Mouse (Mus musculus) urinary bladder, postnatal 14 days (tissue): Measurements from ENCODE around the gene Bach2.

ENCODE experiments used
- DNase-seq: peaks from one replicate; pipeline ENCODE4 v3.0.0; 2021; ENCODE audit warnings: low spot score

The Bach2 gene

DNA sequence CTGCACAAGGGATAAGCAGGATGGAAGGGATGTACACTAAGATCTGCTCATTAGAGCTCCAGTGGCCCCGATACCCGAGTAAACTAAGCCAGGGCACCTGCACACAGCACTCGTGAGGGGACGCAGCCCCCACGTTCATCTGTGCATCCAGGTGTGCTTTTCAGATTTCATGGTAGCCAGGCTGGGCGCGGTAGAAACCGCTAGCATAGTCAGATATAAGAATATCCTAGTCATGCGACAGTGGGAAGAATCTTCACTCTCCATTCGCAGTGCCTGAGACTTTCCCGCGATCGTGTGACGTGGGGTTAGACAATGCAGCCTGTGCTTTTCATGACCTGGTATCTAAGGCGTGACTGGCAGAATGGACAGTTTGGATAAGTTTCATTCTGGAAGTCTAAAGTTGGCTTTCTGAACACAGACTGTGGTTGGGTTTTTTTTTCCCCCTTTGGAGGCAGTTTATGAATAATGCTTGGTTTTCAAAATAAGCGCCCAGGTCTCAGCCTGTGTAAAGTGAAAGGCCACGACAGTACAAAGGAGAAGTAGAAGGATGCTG is 290.9 kb downstream of the Bach2 start:
- no peak for DNase-seq

DNA sequence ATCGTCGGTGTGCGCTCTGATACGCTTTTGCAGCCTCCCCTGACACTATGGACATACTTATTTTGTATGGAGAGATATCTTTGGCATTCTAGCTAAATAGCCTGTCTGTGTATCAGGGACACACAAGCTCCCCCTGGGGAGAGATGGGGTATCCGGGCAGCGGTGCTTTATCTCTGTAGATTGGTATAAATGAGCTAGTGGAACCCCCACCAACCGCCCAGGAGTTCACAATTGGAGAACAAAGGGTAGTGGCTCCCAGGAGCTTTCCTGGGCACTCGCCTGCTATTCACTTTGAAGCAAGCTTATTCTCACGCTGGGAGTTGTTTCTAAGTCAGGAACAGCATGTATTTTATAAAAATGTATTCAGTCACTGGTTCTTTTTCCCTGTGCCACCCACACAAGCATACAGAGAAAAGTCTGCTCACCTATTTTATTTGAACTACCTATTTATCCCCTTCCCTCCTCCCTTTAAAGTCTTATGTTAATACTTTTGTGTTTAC is 291.9 kb downstream of the Bach2 start:
- no peak for DNase-seq

DNA sequence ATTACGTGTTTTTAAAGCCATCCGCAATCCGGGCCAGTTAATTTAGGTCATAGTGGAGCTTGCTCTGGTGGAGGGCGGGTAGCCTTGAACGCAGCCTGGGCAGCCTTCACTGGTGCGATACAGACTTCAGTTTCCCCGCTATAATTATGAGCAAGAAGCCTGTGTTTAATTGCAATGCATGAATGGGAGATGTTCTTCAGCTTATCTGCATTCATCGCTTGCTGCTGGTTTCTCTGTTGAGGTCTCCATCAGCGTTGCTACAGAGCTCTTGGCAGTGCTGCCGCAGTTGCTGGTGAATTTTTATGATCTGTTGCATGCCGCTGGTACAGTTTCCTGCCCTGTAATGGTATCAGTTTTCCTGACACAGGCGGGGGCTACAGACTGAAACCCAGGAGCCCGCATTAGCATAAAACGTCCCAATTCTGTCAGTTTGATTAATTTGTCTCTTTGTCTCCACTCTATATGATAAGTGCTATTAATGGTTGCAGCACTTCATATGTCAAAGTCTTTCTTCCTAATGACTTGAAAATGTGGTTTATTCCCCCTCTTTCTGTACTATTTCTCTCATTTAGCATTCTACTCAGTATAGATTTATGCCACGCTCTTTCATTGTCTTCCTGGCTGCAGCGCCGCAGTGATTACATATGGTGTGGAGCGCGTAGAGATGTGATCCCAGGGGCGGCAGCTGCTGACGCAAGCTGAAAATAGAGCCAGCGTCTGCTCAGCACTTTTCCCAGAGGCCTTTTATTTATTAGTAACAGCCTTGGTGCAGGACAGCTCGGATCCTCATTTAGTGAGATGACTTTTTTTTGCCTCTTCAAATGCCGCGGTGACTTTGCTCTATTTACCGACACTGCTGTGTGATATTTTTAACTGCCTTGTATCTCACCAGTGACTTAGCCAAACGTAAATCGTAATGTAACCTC is 292.6 kb downstream of the Bach2 start:
- peak; percentile 37 for DNase-seq

DNA sequence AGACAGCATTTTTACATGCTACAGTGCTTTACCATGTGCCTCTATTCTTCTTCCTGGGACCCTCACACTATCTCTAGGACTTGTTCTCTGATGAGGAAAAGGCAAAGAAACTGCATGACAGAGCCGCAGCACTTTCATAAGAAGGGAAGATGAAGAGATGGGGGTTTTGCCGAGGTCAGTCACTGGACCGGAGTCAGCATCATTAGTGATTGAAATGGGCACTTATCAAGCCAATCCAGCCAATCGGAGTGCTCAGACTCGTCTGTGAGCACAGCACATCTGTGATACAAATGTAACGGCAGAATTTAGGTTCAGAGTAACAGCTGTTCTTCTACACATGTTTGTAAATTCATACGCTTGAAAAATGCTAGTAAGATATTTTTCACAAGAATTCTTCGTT is 293.5 kb downstream of the Bach2 start:
- DNase-seq, result no peak

DNA sequence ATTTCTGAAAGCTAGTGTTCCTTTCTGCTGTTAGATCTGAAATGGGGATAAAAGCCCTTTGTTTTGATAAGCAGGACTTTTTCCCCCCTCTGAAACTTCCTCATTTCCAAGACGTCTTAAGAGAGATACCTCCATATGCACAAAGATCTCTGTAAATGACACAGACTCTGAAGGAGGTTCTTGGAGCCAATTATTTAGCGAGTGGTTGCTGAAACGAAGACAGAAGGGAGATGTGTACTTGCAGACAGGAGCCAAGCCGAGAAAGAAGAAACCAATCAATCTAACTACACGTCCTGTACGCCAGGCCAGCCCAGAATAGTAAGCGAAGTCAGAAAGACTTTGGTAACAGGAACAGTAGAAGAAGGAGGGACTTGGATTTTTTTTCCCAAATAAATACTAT is 295.1 kb downstream of the Bach2 start:
- DNase-seq, result no peak

DNA sequence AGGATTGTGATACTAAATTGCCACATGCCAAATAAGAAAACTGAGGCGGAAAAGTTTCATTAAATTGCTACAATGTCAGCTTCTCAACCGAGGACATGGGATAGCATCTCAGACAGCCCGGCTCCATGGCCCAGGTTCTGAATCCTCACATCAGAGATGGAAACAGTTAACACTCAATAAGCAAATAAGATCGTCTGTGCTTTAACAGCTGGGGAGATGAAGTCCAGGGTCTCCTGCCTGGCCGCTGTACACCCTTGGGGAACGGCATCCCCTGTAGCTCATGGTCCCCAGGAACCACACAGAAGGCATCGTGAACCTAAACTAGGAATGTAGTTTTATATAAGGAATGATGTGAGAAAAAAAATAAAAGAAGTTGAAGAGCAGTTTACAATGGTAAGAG is 297.0 kb downstream of the Bach2 start:
- DNase-seq, result no peak

DNA sequence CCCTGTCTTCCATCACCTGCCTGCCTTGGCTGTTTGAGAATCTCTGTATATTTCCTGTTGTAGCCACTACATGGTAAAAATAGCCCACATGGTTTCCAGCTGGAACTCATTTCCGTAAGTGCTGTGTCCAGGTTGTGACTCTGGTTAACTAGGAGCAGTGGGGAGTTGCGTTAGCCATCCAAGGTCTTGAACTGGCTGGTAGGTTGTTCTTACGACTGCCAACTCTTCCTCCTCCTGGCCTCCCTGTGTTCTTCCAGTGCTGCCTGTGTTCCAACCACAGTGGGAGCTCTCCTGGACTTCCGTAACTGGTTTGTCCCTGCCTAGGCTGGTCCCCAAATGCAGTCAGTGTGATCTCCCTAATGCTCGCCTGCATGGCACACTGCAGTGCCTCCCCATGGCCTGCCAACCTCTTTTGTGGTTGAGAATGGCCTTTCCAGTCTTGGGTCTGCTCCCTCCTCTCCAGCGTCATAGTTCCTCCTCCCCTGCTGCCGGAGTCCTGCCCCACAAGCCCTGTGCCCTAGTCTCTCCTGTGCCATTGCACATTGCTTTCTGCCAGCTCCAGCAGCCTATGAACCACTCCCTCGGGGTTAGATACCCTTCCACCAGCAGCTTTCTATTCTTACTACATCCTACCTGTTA is 298.4 kb downstream of the Bach2 start:
- DNase-seq, result peak; percentile 52

DNA sequence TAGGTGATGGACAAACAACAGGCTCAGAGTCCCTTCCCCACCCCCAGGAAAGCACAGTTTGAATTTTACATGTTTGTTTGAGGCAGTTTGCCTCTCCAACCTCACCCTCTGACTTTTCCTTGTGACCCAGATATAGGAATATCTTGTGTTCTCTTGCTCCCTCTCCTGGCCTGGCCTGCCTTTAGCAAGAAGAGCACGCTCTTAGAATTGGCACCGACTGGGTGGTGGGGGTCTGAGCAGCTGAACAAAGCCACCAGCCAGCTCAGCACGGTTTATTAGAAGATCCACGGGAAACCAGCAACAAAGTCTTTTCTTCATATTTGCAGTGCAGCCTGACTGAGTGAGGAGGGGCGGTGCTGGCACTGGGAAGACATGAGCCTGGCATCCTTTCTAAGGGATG is 299.5 kb downstream of the Bach2 start:
- DNase-seq, result peak; percentile 78

DNA sequence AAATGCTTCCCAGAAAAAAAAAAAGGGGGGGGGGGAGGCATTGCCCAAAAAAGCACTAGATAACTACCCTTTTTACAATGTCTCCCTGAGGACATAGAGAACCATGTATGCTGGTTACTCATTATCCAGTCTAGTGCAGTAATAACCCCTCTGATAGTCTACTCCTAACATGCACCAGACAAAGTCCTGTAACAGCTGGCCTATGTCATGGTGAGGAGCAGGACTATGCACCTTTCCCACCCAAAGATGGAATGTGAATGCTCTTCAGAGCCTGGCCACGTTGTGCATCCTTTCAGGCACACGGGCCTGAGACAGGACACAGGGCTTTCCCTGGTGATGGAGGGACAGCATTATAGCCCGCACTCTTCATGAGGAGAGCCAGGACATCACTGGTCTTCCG is 299.9 kb downstream of the Bach2 start:
- DNase-seq, result no peak

DNA sequence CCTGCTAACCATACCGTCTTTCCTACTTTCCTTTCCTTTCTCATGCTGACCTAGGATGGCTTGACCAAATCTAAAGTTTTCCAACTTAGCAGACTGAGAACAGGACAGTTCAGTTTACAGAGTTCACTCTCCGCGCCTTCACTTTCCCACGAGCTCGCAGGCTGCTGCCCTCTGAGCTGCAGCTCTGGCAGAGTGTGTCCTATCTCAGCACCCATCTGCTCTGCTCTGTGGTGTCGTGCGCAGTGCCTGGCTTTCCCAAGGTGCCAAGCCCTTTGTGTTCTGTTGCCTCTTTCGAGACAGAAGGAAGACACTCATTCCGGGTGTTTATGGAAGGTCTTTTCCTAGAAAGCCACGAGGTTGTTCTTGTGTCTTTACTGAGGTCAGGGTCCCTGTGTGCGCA is 300.4 kb downstream of the Bach2 start:
- no peak for DNase-seq

DNA sequence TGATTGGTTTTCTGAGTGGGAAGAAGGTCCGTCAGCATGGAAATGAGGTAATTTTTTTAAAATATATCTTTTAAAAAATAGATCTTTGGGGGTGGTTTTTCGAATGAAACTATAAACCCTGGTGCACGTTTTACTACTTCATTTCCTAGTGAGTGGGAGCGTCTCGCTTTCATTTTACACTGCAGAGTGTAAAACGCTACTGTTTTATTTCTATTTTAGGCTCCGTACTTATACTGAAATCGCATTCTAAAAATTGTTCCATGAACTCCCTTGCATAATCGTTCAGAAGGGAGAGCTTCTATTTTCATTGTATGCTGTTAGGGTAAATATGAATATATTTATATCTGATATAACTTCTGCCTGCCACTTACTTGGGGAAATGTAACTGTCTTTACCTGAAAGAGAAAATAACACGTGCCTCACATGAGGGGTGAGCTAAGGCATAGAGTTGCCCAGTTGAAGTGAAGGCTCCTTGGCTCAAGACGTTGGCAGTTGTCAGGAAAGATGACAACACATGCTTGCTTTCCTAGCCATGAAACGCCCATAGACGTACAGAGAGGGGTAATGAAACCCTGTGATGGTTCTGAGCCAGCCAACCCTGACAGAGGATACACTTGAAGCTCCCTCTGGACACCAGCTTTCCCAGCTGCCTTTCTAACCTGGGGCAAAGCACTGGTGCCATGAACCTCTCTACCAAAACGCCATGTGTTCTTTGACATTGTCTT is 306.4 kb downstream of the Bach2 start:
- DNase-seq, result no peak

DNA sequence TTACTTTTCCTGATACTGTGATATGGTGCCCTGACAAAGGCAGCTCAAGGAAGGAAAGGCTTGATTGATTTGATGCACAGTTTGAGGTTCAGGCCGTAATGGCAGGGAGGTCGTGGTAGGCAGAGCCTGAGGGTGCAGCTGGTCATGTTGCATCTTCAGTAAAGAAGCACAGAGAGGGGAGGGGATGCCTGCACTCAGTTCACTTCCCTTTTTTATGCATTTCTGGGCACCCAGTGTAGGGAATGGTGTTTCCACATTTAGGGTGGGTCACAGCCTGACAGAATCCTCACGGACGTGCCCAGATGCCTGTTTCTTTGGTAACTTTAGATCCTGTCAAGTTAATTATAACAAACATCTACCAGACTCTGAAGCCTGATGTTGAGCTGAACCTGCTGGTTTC is 306.9 kb downstream of the Bach2 start:
- no peak for DNase-seq

DNA sequence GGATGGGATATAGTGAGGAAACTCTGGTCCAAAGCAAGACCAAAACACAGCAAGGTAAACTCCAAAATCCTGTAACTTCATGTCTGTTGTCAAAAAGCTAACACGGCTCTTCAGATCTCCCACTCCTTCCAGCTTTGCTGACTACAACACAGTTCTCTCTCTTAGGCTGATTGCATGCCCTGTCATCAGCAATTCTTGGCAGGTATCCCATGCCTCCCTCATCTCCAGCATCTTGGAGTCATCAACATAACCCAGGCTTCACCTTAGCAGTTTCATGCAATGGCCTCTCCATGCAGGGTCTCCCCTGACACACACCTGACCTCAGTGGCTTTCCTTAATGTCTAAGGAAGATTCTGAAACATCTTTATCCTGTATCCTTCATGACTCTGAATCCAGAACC is 310.5 kb downstream of the Bach2 start:
- DNase-seq, result no peak

DNA sequence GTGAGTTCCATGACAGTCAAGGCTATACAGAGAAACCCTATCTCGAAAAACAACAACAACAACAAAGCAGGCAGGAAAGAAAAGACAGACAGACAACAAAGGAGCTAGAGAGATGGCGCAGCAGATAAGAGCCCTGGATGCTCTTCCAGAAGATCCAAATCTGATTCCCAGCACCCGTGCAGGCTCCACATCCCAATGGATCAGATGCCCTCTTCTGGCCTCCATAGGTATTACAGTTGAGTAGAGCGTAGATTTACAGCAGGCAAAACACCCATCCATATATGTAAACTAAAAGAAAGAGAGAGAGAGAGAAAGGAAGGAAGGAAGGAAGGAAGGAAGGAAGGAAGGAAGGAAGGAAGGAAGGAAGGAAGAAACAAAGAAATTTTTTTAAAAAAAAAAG is 312.7 kb downstream of the Bach2 start:
- peak; percentile 20 for DNase-seq

DNA sequence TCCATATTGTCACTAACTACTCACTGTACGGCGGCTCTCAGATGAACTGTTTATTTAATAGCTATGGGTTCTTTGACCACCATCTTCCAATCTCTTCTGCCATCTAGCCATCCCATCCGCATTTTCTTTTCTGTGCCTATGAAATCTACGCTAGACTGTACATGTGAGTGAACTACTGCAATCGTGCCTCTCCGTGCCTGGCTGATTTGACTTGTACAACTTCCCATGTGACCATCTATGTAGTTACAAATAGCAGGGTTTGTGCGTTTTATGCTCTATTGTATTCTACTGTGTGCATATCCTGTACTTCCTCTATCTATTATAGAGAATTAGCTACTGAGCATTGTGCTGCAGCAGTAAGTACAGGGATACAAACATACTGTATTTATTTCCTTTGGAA is 316.9 kb downstream of the Bach2 start:
- DNase-seq, result no peak

DNA sequence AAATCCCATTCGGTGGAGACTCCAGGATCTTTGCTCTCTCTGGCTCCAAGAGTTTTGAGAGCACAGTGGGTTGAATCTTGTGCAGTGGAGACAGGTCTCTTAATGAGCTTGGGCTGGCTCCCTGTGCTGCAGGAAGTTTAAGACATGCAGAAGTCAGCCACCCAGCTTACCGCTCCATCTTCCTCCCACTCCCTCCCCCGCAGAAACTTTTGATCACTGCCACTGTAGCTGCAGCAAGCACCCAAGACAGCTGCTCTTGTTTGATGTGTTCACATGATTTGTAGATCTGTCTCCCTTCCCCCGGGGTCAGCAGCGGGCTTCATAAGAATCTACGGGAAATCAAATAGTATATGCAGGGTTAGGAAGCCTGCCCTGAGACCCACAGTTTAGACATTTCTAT is 321.6 kb downstream of the Bach2 start:
- DNase-seq, result no peak

DNA sequence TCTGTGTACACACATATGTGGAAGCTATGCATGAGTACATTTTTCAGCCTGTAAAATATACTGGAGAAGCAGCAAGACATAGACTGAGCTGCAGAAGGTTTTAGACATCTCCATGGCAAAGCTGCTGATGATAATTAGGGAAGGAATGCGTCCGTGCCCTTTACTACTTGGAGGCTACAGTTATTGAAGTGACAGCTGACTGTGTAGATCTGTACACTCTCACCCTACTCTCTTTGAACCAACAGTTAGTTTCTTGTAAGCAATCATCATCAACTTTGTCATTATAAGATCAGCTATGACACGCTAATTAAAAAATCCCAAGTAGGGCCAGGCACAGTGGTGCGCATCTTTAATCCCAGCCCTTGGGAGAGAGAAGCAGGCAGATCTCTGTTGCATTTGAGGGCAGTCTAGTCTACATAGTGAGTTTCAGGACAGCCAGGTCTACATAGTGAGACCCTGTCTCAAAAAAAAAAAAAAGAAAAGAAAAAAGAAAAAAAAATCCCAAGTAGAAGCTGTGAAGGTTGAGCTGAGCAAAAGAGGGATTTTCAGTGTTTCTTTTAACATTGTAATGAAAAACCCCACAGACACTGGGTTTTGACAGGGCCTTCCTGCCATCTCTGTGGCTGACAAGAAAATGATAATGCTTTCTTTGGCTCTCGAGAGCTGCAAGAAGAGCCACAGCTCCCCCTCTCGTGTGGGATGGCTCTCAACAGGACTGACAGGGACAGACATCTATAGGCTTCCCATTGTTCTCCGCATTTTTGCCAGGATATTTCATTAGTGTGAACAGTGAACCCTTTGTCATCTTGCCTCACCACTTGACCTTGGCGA is 322.3 kb downstream of the Bach2 start:
- DNase-seq, result no peak

DNA sequence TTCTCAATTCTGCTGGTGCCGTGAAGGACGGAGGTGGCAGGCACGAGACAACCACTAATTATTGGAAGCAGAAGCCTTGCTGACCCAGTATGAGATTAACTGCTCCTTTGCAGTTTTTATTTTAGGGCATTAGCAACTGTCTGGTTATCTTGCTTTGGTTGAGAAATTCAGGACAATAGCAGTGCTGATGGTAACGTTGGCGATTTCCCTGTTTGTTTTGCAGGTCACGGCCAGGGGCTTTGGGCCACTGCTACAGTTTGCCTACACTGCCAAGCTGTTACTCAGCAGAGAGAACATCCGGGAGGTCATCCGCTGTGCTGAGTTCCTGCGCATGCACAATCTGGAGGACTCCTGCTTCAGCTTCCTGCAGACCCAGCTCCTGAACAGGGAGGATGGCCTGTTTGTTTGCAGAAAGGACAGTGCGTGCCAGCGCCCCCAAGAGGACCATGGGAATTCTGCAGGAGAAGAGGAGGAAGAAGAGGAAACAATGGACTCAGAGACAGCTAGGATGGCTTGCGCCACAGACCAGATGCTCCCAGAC is 323.0 kb downstream of the Bach2 start:
- DNase-seq, result peak; percentile 16

DNA sequence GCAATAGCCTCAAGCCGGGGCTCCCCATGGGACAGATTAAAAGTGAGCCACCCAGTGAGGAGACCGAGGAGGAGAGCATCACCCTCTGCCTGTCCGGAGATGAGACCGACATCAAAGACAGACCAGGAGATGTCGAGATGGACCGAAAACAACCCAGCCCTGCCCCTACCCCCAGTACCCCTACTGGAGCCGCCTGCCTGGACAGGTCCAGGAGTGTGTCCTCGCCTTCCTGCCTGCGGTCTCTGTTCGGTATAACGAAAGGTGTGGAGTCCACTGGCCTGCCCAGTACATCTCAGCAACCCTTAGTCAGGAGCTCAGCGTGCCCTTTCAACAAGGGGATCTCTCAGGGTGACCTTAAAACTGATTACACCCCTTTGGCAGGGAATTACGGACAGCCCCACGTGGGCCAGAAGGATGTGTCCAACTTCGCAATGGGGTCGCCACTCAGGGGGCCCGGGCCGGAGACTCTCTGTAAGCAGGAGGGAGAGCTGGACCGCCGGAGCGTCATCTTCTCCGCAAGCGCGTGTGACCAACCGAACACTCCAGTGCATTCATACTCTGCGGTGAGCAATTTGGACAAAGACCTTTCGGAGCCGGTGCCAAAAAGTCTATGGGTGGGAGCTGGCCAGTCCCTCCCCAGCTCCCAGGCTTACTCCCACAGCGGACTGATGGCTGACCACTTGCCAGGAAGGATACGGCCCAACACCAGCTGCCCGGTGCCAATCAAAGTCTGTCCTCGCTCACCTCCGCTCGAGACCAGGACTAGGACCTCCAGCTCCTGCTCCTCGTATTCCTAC is 323.9 kb downstream of the Bach2 start:
- no peak for DNase-seq

DNA sequence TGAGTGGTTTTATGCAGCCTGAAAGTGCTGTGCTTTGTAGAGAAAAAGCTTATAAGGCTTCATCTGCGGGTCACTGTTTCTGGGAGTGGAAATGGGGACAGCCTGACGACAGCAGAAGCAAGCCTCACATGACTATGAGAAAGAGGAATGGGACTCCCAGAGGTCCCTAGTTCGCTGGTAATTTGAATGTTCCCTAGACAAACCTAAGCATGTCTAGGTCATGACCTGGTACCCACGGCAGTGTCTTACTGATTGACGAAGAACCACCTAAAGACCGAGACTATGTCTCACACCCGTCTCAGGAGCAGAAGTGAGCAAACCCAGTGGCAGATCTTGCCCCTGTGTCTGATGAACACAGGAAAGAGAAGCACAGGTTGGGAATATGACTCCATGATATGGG is 325.8 kb downstream of the Bach2 start:
- no peak for DNase-seq
